Mouse (Mus musculus) thymus, adult 18-20 months (tissue): Measurements from ENCODE around the gene Efs.
"Not testable (repeated sequence)": the region's sequence is repeated elsewhere in the genome, so short reads cannot be mapped to it uniquely, and the experiment has no call there.

Source experiments
- DNase-seq, 2 experiments: peaks; one replicate each; pipeline ENCODE4 v3.0.0; 2022; ENCODE audit warnings: mixed read lengths in 2 of 2

Efs gene

DNA sequence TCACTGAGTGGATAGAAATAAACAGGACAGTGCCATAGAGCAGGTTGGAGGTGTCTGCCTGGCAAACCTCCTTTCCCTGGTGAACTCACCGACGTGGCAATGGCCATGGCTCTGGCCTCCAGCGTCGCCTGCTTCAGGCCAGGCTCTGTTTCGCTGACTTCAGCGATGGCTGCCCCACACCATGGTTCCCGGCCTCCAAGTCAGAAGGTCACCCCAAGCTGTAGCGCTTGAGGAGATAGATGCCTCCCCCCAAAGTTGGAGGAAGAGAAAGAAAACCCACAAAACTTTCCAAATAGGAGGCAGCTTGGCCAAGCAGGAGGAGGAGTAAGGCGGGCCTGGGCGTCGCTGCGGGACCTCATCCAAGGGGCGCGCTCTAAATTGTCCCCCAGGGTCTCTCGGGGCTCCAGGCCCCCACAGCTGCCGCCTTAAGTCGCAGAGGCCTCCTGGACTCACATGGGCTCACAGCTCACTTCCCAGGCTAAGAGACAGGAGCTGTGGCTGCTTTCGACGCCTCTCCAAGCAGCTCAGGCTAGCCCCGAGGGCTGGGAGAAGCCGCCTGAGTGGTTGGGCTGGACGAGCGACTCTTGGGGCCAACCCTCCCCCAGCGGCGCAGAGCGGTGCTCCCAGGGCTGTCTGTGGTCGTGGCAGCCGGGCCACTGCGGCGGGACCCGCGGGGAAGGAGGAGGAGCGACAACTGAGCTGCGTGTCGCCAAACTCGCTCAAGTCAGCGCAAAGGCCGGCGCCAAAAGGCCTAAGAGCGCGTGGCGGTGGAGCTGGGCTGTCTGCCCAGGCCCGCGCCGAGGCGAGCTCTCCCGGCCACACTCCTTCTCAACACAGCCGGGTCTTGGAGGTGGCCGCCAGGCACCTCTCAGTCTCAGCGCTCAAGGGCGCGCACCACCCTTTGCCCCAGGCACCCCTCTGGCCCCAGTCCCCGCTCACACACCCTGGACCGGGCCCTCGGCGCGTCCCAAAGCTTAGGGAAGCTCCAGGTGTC, at the start of gene Efs:
Efs (minus strand) TSS at position 778 of the 994 bp plus-strand sequence.
- no peak for DNase-seq

DNA sequence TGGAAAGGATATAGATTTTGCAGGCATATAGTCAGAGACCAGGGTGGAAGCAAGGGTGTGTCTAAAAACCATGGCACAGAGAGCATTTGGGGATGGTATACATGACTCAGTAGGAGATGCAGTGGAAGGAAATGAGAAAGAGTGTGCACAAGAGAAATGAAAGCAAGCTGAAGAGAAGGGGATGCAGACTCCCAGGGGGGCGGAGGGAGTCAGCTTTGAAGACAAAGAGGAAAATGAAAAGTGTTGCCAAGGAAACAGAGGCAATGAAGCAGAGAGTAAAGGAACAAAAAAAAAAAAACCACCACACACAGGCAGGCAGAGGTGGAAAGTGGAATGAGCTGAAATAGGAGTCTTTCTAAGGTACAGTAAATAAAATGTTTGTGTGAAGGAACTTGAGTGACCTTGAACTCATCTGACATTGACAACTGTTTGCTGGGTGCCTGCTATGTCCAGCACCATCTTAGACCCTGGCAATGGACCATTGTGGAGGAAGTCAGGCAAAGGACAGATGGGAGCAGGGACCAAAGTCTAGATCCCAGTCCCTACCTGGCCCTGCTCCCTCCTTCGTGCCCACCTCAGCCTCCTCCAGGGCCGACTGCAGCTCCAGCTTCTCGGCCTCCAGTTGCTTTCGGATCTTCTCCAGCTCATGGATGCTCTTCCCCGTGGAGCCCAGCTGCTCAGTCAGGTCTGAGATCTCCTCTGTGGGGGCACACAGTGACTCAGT, 48.3 kb upstream of the Efs start:
- no peak for DNase-seq

GRCm38 (mm10) chr14:54972786-54973185, 46.9 kb upstream of the Efs start:
- not testable (repeated sequence) for DNase-seq

GRCm38 (mm10) chr14:54968344-54968743, 42.4 kb upstream of the Efs start:
- no peak for DNase-seq

GRCm38 (mm10) chr14:54967874-54968273, 41.9 kb upstream of the Efs start:
- DNase-seq, result no peak

- DNase-seq, result no peak
Measured at GRCm38 (mm10) chr14:54966320-54966977, 40.5 kb upstream of the Efs start, which contains the start of gene Myh6. Myh6 (minus strand) TSS chr14:54966927.

GRCm38 (mm10) chr14:54965631-54966030, 39.7 kb upstream of the Efs start:
- DNase-seq, result no peak

GRCm38 (mm10) chr14:54965044-54965443, 39.1 kb upstream of the Efs start:
- no peak for DNase-seq

GRCm38 (mm10) chr14:54963727-54964126, 37.8 kb upstream of the Efs start:
- no peak for DNase-seq

DNA sequence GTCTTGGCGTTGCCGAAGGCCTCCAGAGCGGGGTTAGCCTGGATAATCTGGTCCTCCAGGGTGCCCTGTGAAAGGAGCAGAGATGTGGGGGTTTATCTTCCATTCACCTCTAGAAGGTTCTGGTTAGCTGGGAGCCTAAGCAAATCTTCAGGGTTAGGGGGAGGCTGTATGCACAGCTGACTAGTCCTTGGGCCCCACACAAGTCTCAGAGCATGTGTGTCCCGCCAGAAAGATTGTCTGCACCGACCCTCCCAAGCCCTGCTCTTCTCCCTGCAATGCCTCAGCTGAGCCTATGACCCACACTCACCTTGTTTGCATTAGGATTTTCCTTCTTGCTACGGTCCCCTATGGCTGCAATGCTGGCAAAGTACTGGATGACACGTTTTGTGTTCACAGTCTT, 36.8 kb upstream of the Efs start:
- no peak for DNase-seq

DNA sequence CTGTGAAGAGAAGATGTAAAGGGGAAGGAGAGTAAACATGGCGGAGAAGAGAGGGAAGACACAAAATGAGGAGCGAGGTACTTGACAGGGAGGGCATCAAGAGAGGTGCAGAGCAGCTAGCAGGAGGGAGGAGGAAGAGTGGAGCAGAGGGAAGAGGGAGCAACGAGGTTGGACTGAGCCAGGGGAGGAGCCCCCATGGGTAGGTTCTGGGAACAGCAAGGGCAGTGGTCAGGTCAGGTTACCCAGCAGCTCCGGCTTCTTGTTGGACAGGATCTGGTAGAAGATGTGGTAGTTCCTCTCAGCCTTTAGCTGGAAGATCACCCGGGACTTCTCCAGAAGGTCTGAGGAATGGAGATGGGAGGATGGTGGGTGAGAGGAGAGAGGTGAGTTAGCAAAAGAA, 35.6 kb upstream of the Efs start:
- DNase-seq, result no peak

GRCm38 (mm10) chr14:54960769-54961168, 34.8 kb upstream of the Efs start:
- no peak for DNase-seq

GRCm38 (mm10) chr14:54959853-54960613, 34.1 kb upstream of the Efs start:
- not testable (repeated sequence) for DNase-seq

- no peak for DNase-seq
Measured at GRCm38 (mm10) chr14:54959197-54959596, 33.3 kb upstream of the Efs start.

DNA sequence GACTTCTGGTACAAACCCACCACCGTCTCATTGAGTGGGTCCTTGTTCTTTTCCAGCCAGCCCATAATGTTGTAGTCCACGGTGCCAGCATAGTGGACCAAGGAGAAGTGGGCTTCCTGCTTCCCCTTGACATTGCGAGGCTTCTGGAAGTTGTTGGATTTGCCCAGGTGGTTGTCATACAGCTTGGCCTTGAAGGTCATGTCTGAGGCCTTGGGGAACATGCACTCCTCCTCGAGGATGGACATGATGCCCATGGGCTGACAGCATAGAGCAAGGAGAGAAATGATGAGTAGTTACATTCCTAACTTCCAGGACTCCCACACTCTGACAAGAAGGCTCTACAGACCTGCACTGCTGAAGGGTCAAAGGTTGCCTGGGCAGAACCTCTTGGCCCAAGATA, 32.6 kb upstream of the Efs start:
- no peak for DNase-seq

- no peak for DNase-seq
Measured at GRCm38 (mm10) chr14:54956533-54956932, 30.6 kb upstream of the Efs start.

DNA sequence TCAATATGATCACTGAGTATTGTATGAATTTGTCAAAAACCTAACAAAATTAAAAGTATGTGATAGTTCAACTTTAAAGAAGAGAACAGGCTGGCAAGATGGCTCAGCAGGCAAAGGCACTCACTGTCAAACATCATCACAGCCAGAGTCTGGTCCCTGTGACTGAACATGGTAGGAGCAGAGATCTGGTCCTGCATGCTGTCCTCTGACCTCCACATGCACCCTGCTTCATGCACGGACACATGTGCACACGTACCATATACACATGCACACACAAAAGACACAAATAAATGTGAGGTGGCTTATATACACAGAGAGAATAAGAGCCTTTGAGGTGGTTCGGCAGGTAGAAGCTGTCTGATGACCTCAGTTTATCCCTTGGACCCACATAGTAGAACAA, 29.6 kb upstream of the Efs start:
- DNase-seq, result no peak

GRCm38 (mm10) chr14:54954474-54954873, 28.5 kb upstream of the Efs start:
- DNase-seq, result no peak

DNA sequence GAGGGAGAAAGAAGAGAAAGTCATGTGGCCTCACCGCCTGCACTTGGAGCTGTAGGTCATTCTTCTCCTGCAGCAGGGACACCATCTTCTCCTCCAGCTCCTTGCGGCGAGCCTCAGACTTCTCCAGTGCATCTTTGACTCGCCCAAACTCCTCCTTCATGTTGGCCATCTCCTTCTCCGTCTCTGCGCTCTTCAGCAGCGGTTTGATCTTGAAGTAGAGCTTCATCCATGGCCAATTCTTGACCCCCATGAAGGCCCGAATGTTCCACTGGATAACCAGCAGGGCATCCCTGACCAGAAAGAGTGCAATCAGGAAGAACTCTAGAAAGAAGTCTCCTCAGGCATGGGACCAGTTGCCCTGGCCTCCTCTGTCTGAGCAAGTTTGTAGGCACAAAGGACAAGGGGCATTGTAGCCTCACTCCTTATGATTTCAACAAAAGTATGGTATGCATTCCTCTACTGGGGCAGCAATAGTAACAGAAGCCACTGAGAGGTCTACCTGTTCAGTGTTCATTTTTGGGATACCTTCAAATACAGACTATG, 27.8 kb upstream of the Efs start:
- no peak for DNase-seq

DNA sequence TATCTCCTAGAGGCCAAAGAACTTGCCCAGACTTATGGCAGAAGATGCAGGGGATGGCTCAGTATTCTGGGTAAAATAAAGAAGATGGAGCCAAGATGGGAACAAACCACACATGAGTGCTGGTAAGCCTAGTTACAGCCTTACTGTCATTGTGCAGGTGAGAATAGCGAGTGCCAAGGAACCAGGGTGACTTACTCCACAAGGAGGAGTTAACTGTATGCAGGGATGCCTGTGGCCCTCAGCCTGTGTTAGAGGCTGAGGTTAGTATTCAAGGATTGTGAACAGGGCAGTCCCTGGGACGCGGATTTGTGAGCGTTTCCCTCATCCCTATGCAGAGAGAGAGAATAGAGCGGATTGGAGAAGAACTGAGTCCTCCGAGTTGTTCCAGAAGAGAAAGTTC, 25.7 kb upstream of the Efs start:
- DNase-seq, result no peak

- DNase-seq, result no peak
Measured at GRCm38 (mm10) chr14:54950493-54950892, 24.6 kb upstream of the Efs start.

- DNase-seq, result no peak
Measured at GRCm38 (mm10) chr14:54948781-54949180, 22.9 kb upstream of the Efs start.
